ENCODE assay signal across 10 mouse cellular contexts in genomic region chr7:142386621-142387201, GRCm38 (mm10). TPM values are rescaled to one million over a fixed set of nuclear protein-coding genes. Genes with fewer than 3 reads are reported as not detected.
A peak's percentile ranks its signal among the peaks of the same experiment; 100 is the strongest.
DNase-seq lines count a peak whose midpoint lies in the region; ATAC-seq and TF ChIP-seq lines count a peak whose summit lies in the region.
"Had no signal": no experiment of that assay in that cellular context is flagged by ENCODE, and none has a peak within 500 bp of the region (broad histone marks: within the 10 kb centered on the region; RNA-seq: fewer than 3 reads in every experiment).

No protein-coding gene starts in this region.

- WGBS in kidney, adult 2 months: 13% methylated on average over 6 of the region's 6 CpGs

- H3K36me3 ChIP-seq in kidney, adult 2 months (ENCODE audit: control insufficient read depth, insufficient read depth, low read length): peaks cover 4% of the 10 kb centered on the region; the same call in 1 of the 2 replicates

- H3K4me3 ChIP-seq in kidney, adult 2 months (ENCODE audit: insufficient read depth, low read depth, low read length): peak overlapping the region; percentile 95

- no peak for TF ChIP-seq CTCF in kidney, adult 2 months (conservative IDR thresholded peaks at IDR 0.05; ENCODE audit: insufficient read depth, insufficient read length, low read depth, low read length)

- H3K27me3 ChIP-seq in kidney, adult 2 months (replicated peaks; ENCODE audit: control insufficient read depth, insufficient read depth, low read length): no peaks in the 10 kb centered on the region
- H3K27me3 ChIP-seq: Patski had no signal

- peak; percentile 42 for ATAC-seq in megakaryocyte-erythroid progenitor cell, adult 5-6 weeks (replicated peaks; ENCODE audit: low FRiP score, low TSS enrichment, poor library complexity, severe bottlenecking)

- peak overlapping the region; percentile 95 for H3K27ac ChIP-seq in kidney, adult 2 months (ENCODE audit: insufficient read depth, low read depth, low read length)

- H3K4me1 ChIP-seq in kidney, adult 2 months (ENCODE audit: control insufficient read depth, insufficient read depth, low read length): peaks cover 4% of the 10 kb centered on the region; the same call in 1 of the 2 replicates

- peak; percentile 96 for DNase-seq in heart, adult 11 months
- DNase-seq in heart, adult 8-10 months (ENCODE audit: low spot score): no peak
- DNase-seq in NIH3T3 (ENCODE audit: low read depth): peak; percentile 33
- peak; percentile 48 for DNase-seq in fibroblast of lung, adult 2 months (ENCODE audit: low read depth)
- peak; percentile 41 for DNase-seq in kidney, adult 2 months
- no peak for DNase-seq in frontal cortex, postnatal 25 days (ENCODE audit: low spot score in 2 of 2)
- no peak for DNase-seq in layer of hippocampus, adult 9-10 months (ENCODE audit: low spot score)

- no peak for TF ChIP-seq POLR2A in kidney, adult 2 months (IDR thresholded peaks at IDR 0.05; ENCODE audit: low read depth, low read length)

RNA-seq across cellular contexts. Expression of gene Ctsd, which starts 1.1 kb away (rescaled TPM):
- total RNA-seq in heart, adult 8-10 months (2022): 1,000 to 10,000 TPM; 1,038 to 1,126 (median 1,089) TPM
- polyA plus RNA-seq in kidney, adult 2 months (2012; rRNA removed): 830 and 897 TPM in 2 replicates
- 129 and 174 TPM in 2 replicates for total RNA-seq in megakaryocyte-erythroid progenitor cell, adult 5-6 weeks (2014; fragmentation: Nextera tagmentation)
- 136 and 174 TPM in 2 replicates for total RNA-seq in megakaryocyte-erythroid progenitor cell, adult 5-6 weeks (2017)

RNA-seq across cellular contexts. Expression of gene Gm49369, which starts 4.2 kb away (rescaled TPM):
- 10 to 100 TPM in 1 of 4 experiments, 1 to 10 TPM in 2, under 1 TPM in 1; 0.63 to 14.1 (median 6.3) TPM for total RNA-seq in heart, adult 8-10 months (2022)
- 0.36 TPM in 1 of 2 replicates, not detected in the other for polyA plus RNA-seq in kidney, adult 2 months (2012; rRNA removed)
- not detected in 2 replicates for total RNA-seq in megakaryocyte-erythroid progenitor cell, adult 5-6 weeks (2014; fragmentation: Nextera tagmentation)
- 32.8 TPM in 1 of 2 replicates, not detected in the other for total RNA-seq in megakaryocyte-erythroid progenitor cell, adult 5-6 weeks (2017)

RNA-seq across cellular contexts. Expression of gene Ifitm10, which starts 13.2 kb away (rescaled TPM):
- total RNA-seq in heart, adult 8-10 months (2022): 1 to 10 TPM; 2.4 to 4.7 (median 3.4) TPM
- 3.1 and 4.1 TPM in 2 replicates for polyA plus RNA-seq in kidney, adult 2 months (2012; rRNA removed)
- total RNA-seq in megakaryocyte-erythroid progenitor cell, adult 5-6 weeks (2014; fragmentation: Nextera tagmentation): 2.3 TPM in 1 of 2 replicates, not detected in the other
- not detected in 2 replicates for total RNA-seq in megakaryocyte-erythroid progenitor cell, adult 5-6 weeks (2017)

RNA-seq across cellular contexts. Expression of gene Syt8, which starts 47.9 kb away (rescaled TPM):
- total RNA-seq in heart, adult 8-10 months (2022): under 1 TPM in 1 of 4 experiments, not detected in 3; 0.25 TPM
- 1.8 and 3.3 TPM in 2 replicates for polyA plus RNA-seq in kidney, adult 2 months (2012; rRNA removed)
- 2.0 TPM in 1 of 2 replicates, not detected in the other for total RNA-seq in megakaryocyte-erythroid progenitor cell, adult 5-6 weeks (2014; fragmentation: Nextera tagmentation)
- not detected in 2 replicates for total RNA-seq in megakaryocyte-erythroid progenitor cell, adult 5-6 weeks (2017)
- total RNA-seq: left cerebral cortex, adult 18-20 months had no signal

RNA-seq across cellular contexts. Expression of gene Tnni2, which starts 54.9 kb away (rescaled TPM):
- 1 to 10 TPM; 5.1 to 10.0 (median 7.8) TPM for total RNA-seq in heart, adult 8-10 months (2022)
- polyA plus RNA-seq in kidney, adult 2 months (2012; rRNA removed): 0.54 and 103 TPM in 2 replicates
- total RNA-seq in megakaryocyte-erythroid progenitor cell, adult 5-6 weeks (2014; fragmentation: Nextera tagmentation): not detected in 2 replicates
- total RNA-seq in megakaryocyte-erythroid progenitor cell, adult 5-6 weeks (2017): 0.99 and 18.9 TPM in 2 replicates

Comparison
In these comparisons a context has a peak if more than half of its experiments do, and no peak if none do; other contexts are left out.
1. DNase-seq: peak in heart, adult 11 months (single experiment), NIH3T3 (single experiment), fibroblast of lung, adult 2 months (single experiment) and kidney, adult 2 months (single experiment); none in heart, adult 8-10 months (single experiment), frontal cortex, postnatal 25 days (0 of 2) and layer of hippocampus, adult 9-10 months (single experiment).
2. RNA of gene Ctsd, which starts 1.1 kb away (total RNA-seq): 1,038 to 1,126 TPM in heart, adult 8-10 months; 129 to 174 TPM in megakaryocyte-erythroid progenitor cell, adult 5-6 weeks; every median in the first group is over 4 times any median in the second.